Mouse (Mus musculus): ENCODE data around the gene Slc27a1. TPM values are rescaled to one million over a fixed set of nuclear protein-coding genes. Genes with fewer than 3 reads are reported as not detected.
A peak's percentile ranks its signal among the peaks of the same experiment; 100 is the strongest.

Slc27a1 gene
- polyA plus RNA-seq, 1 experiment from 2014 or later: 18.2 TPM

DNA sequence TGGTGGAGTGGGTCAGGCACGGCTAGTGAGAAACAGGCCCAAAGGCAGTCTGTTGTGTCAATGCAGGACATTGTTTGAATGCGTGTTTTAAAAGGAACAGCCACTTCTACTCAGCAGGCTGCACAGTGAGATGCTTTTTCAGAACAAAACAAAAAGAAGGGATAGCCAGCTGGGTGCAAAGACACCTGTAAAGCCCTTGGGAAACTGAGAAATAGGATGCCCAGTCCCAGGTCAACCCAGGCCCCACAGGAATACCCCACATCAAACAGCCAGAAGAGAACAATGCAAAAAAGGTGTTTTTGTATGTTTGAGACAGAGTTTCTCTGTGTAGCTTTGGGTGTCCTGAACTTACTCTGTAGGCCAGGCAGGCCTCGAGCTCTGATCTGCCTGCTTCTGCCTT lies 20.1 kb downstream of the Slc27a1 start:
- Histone ChIP-seq H3K9me3 (ENCODE audit: control insufficient read depth, low read length) (no peaks in the 10 kb centered on the region), H3K4me2 (replicated peaks; ENCODE audit: low read depth, low read length) (no peak overlapping the region), H3K4me3 (ENCODE audit: low read depth, low read length) (no peak overlapping the region), H3K4me1 (replicated peaks; ENCODE audit: control insufficient read depth, insufficient read depth, low read length) (peaks cover 12% of the 10 kb centered on the region), H3K9ac (ENCODE audit: low read depth, low read length) (no peak overlapping the region), H3K36me3 (ENCODE audit: control insufficient read depth, insufficient read depth, low read length) (no peaks in the 10 kb centered on the region), H3K27ac (ENCODE audit: low read depth, low read length) (no peak overlapping the region), H3K27me3 (ENCODE audit: control insufficient read depth, insufficient read depth, low read length) (no peaks in the 10 kb centered on the region)
- ATAC-seq (ENCODE audit: low FRiP score) (no peak), DNase-seq (ENCODE audit: low spot score) (no peak)
- WGBS: 66% methylated on average over 3 of the region's 3 CpGs

- Histone ChIP-seq H3K27me3 (ENCODE audit: control insufficient read depth, insufficient read depth, low read length) (no peaks in the 10 kb centered on the region), H3K27ac (ENCODE audit: low read depth, low read length) (peak overlapping the region; percentile 98; the same call in 1 of the 2 replicates), H3K9ac (ENCODE audit: low read depth, low read length) (peak overlapping the region; percentile 93), H3K9me3 (ENCODE audit: control insufficient read depth, low read length) (no peaks in the 10 kb centered on the region), H3K4me3 (ENCODE audit: low read depth, low read length) (peak overlapping the region; percentile 89), H3K4me1 (replicated peaks; ENCODE audit: control insufficient read depth, insufficient read depth, low read length) (peaks cover 12% of the 10 kb centered on the region), H3K4me2 (replicated peaks; ENCODE audit: low read depth, low read length) (peak overlapping the region; percentile 93), H3K36me3 (ENCODE audit: control insufficient read depth, insufficient read depth, low read length) (no peaks in the 10 kb centered on the region)
- ATAC-seq (ENCODE audit: low FRiP score) (no peak), DNase-seq (ENCODE audit: low spot score) (no peak)
- whole genome bisulfite sequencing: 25% methylated on average over 5 of the region's 5 CpGs
Measured at GRCm38 (mm10) chr8:71591017-71591416, 22.3 kb downstream of the Slc27a1 start.

- peak within 1 kb of the TSS; percentile 93 for H3K9ac ChIP-seq (ENCODE audit: low read depth, low read length)
- H3K4me2 ChIP-seq (replicated peaks; ENCODE audit: low read depth, low read length): peak within 1 kb of the TSS; percentile 93
- H3K36me3 ChIP-seq (ENCODE audit: control insufficient read depth, insufficient read depth, low read length): no peaks in the 10 kb centered on the region
- no peaks in the 10 kb centered on the region for H3K27me3 ChIP-seq (ENCODE audit: control insufficient read depth, insufficient read depth, low read length)
- H3K4me3 ChIP-seq (ENCODE audit: low read depth, low read length): peak within 1 kb of the TSS; percentile 89
- under 1% methylated on average over 63 of the region's 71 CpGs for WGBS
- no peaks in the 10 kb centered on the region for H3K9me3 ChIP-seq (ENCODE audit: control insufficient read depth, low read length)
- peaks cover 13% of the 10 kb centered on the region for H3K4me1 ChIP-seq (replicated peaks; ENCODE audit: control insufficient read depth, insufficient read depth, low read length)
- DNase-seq (ENCODE audit: low spot score) (peak; percentile 98), ATAC-seq (ENCODE audit: low FRiP score) (peak; percentile 87)
- H3K27ac ChIP-seq (ENCODE audit: low read depth, low read length): peak within 1 kb of the TSS; percentile 98
Measured at GRCm38 (mm10) chr8:71591471-71592373, 23.0 kb downstream of the Slc27a1 start, which contains the start of gene Pgls. Gene Pgls (plus strand): TSS chr8:71592176.

DNA sequence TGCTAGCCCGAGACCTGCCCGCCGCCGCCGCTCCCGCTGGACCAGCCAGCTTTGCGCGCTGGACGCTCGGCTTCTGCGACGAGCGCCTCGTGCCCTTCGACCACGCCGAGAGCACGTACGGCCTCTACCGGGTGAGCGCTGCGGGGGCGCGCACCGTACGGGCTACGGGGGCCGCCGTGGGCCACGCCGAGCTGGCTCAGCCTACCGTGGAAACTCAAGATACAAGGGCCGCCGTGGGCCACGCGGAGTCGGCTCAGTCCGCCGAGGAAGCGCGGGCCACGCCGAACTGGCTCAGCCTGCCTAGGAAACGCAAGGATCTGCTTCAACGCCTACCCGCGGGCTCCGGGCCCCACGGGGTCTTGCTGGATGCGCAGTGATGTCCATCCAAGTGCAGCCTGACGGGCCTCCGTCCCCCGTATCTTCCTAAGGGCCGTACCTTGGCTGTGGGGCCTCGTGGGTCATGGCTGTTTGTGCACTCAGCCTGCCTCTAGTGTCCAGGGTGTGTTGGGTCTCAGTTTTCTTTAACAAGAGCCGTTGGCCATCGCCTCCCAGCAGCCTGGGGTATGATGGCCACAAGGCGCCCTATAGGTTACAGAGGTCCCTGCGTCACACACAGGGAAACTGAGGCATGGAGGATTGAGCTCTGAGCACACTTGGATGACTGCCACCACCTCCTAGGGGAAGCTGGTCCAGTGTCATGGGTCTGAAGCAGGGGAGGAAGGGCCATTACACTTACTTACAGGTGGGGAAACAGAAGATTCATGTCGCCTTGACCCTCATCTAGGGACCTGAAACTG lies 23.9 kb downstream of the Slc27a1 start:
- 4% methylated on average over 59 of the region's 60 CpGs for WGBS
- DNase-seq (ENCODE audit: low spot score) (no peak), ATAC-seq (ENCODE audit: low FRiP score) (peak; percentile 76)
- H3K9ac ChIP-seq (ENCODE audit: low read depth, low read length): peak overlapping the region; percentile 93
- no peaks in the 10 kb centered on the region for H3K36me3 ChIP-seq (ENCODE audit: control insufficient read depth, insufficient read depth, low read length)
- no peaks in the 10 kb centered on the region for H3K9me3 ChIP-seq (ENCODE audit: control insufficient read depth, low read length)
- H3K27ac ChIP-seq (ENCODE audit: low read depth, low read length): peak overlapping the region; percentile 98
- no peaks in the 10 kb centered on the region for H3K27me3 ChIP-seq (ENCODE audit: control insufficient read depth, insufficient read depth, low read length)
- H3K4me1 ChIP-seq (replicated peaks; ENCODE audit: control insufficient read depth, insufficient read depth, low read length): peaks cover 13% of the 10 kb centered on the region
- H3K4me2 ChIP-seq (replicated peaks; ENCODE audit: low read depth, low read length): peak overlapping the region; percentile 93
- peak overlapping the region; percentile 89 for H3K4me3 ChIP-seq (ENCODE audit: low read depth, low read length)

- no peak overlapping the region for H3K4me2 ChIP-seq (replicated peaks; ENCODE audit: low read depth, low read length)
Measured at GRCm38 (mm10) chr8:71593556-71594323, 25.1 kb downstream of the Slc27a1 start.

GRCm38 (mm10) chr8:71594324-71594722 lies 25.6 kb downstream of the Slc27a1 start:
- H3K4me1 ChIP-seq (replicated peaks; ENCODE audit: control insufficient read depth, insufficient read depth, low read length): peaks cover 13% of the 10 kb centered on the region
- no peak for ATAC-seq (ENCODE audit: low FRiP score)
- no peak overlapping the region for H3K4me2 ChIP-seq (replicated peaks; ENCODE audit: low read depth, low read length)
- no peaks in the 10 kb centered on the region for H3K36me3 ChIP-seq (ENCODE audit: control insufficient read depth, insufficient read depth, low read length)
- H3K4me3 ChIP-seq (ENCODE audit: low read depth, low read length): no peak overlapping the region
- H3K27ac ChIP-seq (ENCODE audit: low read depth, low read length): no peak overlapping the region
- WGBS: 93% methylated on average over 4 of the region's 4 CpGs
- no peak overlapping the region for H3K9ac ChIP-seq (ENCODE audit: low read depth, low read length)
- H3K9me3 ChIP-seq (ENCODE audit: control insufficient read depth, low read length): no peaks in the 10 kb centered on the region
- H3K27me3 ChIP-seq (ENCODE audit: control insufficient read depth, insufficient read depth, low read length): no peaks in the 10 kb centered on the region
- no peak for DNase-seq (ENCODE audit: low spot score)

More at GRCm38 (mm10) chr8:71593556-71594323, 25.1 kb downstream of the Slc27a1 start:
- ATAC-seq (ENCODE audit: low FRiP score) (no peak), DNase-seq (ENCODE audit: low spot score) (no peak)
- Histone ChIP-seq H3K36me3 (ENCODE audit: control insufficient read depth, insufficient read depth, low read length) (no peaks in the 10 kb centered on the region), H3K9ac (ENCODE audit: low read depth, low read length) (no peak overlapping the region), H3K9me3 (ENCODE audit: control insufficient read depth, low read length) (no peaks in the 10 kb centered on the region), H3K4me1 (replicated peaks; ENCODE audit: control insufficient read depth, insufficient read depth, low read length) (peaks cover 13% of the 10 kb centered on the region), H3K4me3 (ENCODE audit: low read depth, low read length) (no peak overlapping the region), H3K27me3 (ENCODE audit: control insufficient read depth, insufficient read depth, low read length) (no peaks in the 10 kb centered on the region), H3K27ac (ENCODE audit: low read depth, low read length) (no peak overlapping the region)
- 92% methylated on average over 8 of the region's 8 CpGs for WGBS

DNA sequence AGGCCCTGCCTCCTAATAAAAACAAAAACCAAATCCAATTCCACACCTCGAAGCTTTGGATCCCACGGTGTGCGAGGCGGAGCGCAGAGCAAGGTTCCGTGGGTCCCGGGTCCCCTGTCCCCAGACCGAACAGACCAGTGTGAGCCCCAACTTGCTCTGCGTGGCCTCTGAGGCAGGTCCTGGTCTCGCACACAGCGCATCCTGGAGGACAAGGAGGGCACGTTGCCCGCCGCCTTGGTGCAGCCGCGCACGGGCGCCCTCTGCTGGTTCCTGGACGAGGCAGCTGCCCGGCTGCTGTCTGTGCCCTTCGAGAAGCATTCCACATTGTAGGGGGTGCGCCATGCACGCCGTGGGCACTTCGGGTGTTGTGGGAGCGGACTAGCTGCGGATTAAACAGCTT lies 27.2 kb downstream of the Slc27a1 start:
- Histone ChIP-seq H3K9ac (ENCODE audit: low read depth, low read length) (no peak overlapping the region), H3K27ac (ENCODE audit: low read depth, low read length) (no peak overlapping the region), H3K4me2 (replicated peaks; ENCODE audit: low read depth, low read length) (no peak overlapping the region), H3K27me3 (ENCODE audit: control insufficient read depth, insufficient read depth, low read length) (peaks cover 7% of the 10 kb centered on the region), H3K4me1 (replicated peaks; ENCODE audit: control insufficient read depth, insufficient read depth, low read length) (peaks cover 13% of the 10 kb centered on the region), H3K4me3 (ENCODE audit: low read depth, low read length) (no peak overlapping the region), H3K36me3 (ENCODE audit: control insufficient read depth, insufficient read depth, low read length) (no peaks in the 10 kb centered on the region), H3K9me3 (ENCODE audit: control insufficient read depth, low read length) (no peaks in the 10 kb centered on the region)
- DNase-seq (ENCODE audit: low spot score) (peak; percentile 90), ATAC-seq (ENCODE audit: low FRiP score) (peak; percentile 15; the same call in 1 of the 2 replicates)
- WGBS: 5% methylated on average over 27 of the region's 27 CpGs

DNA sequence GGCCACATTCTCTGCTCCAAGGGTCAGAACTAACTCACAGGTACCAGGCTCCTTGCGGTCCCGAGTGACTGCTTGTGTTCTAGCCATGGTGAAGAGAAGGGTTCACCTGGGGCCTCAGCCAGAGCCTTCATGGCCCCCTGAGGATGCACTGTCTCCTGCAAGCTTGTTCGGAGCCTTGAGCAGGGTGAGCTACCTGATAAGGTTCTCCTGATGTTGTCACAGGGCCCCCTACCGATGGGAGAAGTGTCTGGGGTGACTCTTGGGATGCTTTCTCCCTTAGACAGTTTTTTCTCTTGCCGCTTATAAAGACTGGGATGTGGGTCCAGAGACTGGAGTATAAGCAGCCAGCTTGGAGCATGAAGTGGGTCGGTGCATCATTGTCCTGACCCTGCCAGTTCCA lies 27.7 kb downstream of the Slc27a1 start:
- 57% methylated on average over 6 of the region's 6 CpGs for WGBS
- no peak for DNase-seq (ENCODE audit: low spot score)
- H3K27ac ChIP-seq (ENCODE audit: low read depth, low read length): no peak overlapping the region
- ATAC-seq (ENCODE audit: low FRiP score): no peak
- H3K9ac ChIP-seq (ENCODE audit: low read depth, low read length): no peak overlapping the region
- peaks cover 9% of the 10 kb centered on the region for H3K27me3 ChIP-seq (ENCODE audit: control insufficient read depth, insufficient read depth, low read length)
- H3K4me1 ChIP-seq (replicated peaks; ENCODE audit: control insufficient read depth, insufficient read depth, low read length): peaks cover 9% of the 10 kb centered on the region
- H3K9me3 ChIP-seq (ENCODE audit: control insufficient read depth, low read length): no peaks in the 10 kb centered on the region
- H3K36me3 ChIP-seq (ENCODE audit: control insufficient read depth, insufficient read depth, low read length): no peaks in the 10 kb centered on the region
- H3K4me2 ChIP-seq (replicated peaks; ENCODE audit: low read depth, low read length): no peak overlapping the region
- no peak overlapping the region for H3K4me3 ChIP-seq (ENCODE audit: low read depth, low read length)

All from hindbrain, embryonic 11.5 days (tissue).